Mouse (Mus musculus): Measurements from ENCODE around the gene Rnf185. TPM values are rescaled to one million over a fixed set of nuclear protein-coding genes. Genes with fewer than 3 reads are reported as not detected.

The Rnf185 gene
- total RNA-seq, 4 experiments from 2014 or later = 28.9 to 31.4 (median 30.0) TPM

DNA sequence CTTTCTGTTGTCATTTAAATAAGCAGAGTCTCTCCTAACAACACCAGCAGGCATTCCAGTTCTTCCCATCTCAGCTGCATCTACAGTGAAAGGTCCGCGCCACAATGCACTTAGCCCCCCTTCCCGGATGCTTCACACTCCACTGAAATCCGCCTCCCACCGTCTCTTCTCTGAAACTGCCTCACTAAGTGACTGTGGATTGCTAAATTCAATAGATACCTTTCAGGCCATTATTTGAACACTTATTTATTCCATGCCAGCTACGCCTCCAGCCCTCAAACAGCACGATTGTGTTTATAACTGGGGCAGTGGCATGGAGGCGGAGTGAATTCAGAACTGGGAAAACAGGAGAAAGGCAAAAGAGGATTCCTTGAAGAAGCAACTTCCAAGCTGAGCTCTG is 55.6 kb downstream of the Rnf185 start:
- DNase-seq (ENCODE audit: low spot score in 2 of 2) = peak in 1 of 2 experiments; percentile 41

DNA sequence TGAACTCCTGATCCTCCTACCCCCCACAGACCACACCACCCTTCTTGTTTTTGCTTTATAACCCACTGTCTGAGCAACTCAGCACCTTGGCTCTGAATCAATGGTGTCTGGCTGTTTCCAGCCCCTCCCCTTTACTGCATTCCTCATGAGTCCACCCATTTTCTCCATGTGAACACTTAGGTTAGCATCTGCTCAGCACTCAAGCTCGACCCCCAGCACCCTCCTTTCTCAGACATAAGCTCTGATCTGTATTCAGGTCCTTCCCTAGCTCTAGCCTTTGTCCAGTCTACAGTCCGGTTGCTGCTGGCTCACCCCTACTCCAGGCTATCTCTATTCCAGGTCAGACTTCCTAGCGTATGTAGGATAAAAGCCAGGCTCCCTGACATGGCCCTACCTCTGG is 56.1 kb downstream of the Rnf185 start:
- no peak for DNase-seq (ENCODE audit: low spot score in 2 of 2)

DNA sequence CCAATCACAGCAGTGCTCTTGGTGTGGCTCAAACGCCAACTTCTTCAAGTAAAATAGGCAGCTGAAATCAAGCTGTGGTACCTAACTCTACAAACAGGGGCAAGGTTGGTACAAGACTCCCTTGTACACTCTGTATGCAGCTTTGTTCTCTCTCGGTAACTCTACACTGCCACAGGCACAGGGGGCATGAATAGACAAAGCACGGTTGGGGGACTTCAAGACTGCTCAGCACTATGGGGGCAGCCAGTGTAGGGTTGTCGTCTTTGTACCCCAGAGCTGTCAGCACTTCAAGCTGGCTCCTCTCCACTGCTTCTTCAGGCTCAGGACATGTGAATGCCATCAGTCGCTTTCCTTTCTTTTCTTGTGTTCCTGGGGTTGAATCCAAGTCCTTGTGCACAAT is 57.6 kb downstream of the Rnf185 start:
- DNase-seq (ENCODE audit: low spot score in 2 of 2) = no peak

DNA sequence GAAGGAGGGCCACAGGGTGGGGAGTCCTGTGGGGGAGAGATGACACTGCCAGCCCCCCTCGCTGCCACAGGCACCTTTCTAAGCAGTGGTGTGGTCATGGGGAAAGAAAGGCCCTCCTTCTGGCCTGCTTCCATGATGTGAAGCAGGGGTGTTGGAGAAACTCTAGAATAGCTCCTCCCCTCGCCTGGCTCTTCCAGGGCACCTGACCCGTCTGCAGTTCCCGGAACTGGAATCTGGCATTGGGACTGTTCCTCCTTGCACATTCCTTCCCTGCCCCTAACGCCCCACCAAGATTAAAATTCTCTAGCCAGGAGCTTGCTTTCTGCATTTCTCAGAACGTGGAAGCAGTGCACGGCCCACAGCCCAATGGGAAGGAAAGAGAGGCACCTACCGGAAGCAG is 59.6 kb downstream of the Rnf185 start:
- no peak for DNase-seq (ENCODE audit: low spot score in 2 of 2)

DNA sequence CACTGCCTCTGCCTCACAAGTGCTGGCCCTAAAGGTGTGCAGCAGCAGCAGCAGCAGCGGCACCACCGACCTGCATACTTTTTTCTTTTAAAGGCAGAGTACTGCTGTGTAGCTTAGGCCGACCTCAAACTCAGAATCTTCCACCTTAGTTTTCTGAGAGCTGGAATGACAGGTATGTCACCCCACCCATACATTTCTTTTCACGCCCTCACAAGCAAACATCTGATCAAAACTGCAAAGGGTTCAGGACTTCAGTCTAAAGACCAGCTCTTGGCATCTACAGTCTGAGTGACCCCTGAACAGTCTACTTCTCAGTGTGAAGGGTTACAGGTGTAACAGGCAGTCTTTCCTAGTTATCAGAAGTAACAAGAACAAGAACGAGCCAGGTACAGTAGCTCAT is 61.4 kb downstream of the Rnf185 start:
- no peak for DNase-seq (ENCODE audit: low spot score in 2 of 2)

DNA sequence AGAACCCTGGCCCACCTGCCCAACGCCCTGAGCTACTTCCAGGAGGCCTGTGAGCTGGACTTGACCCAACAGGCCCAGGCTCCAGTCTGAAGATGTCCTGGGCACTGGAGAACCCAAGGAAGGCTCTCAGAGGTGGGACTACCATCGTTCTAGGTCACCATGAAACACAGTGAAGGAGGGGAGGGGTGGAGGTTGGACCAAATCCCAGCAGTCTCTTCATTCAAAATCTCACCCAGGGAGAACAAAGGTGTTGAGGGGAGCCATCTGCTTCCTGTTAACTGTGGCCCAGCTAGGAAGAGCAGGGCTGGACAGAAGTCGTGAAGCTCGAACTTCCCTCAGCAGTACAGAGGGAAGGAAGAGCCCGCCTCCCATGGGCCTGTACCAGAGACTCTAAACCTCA is 62.2 kb downstream of the Rnf185 start:
- DNase-seq (ENCODE audit: low spot score in 2 of 2) = no peak

DNA sequence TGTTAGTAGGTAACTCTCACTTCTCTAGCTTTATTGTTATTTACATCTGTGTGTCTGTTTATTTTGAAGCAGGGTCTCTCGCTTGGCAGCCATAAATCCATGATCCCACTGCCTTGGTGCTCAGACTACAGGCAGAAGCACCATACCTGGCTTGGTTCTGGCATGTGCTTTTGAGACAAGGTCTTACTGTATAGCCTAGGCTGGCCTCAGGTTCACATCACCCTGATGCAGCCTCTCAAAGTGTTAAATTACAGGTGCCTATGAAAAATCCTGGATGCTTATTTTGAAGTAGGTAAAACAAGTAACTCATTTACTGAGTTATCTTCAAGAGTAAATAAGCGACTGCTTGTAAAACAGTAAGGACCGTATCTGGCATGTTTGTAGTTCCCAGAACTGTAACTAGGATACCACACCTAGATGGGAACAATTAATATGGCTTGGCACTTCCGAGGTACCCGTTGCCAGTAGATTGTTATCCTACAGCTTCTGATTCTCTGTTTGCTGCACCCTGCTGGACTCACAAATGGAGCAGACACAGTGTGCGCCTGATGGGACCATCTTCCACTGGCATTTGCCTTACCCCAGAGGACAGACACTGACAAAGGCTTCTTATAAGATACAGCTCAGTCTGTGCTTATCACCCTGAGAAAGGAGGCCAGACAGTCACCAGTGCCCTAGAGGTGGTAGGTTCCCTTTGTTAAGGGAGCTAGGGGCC is 64.5 kb downstream of the Rnf185 start:
- DNase-seq (ENCODE audit: low spot score in 2 of 2) = no peak

DNA sequence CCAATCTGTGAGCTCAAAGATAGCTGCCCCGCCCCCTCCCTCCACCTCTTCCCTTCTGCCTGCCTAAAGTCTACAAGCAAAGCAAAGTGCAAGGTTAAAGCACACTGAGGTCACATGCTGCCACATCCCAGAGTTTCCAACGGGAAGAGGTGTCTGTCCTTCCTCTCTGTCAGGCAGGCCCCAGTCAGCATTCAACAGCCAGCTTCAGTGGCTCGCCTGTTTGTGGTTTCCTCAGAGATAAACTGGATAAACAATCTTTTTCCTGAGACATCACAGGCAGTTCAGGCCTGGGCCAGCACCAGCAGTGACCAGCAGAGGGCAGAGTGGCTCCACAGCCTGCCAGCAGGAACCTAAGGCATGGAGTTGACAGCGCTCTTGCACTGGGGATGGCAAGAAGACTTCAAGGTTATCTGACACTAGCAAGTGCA is 65.2 kb downstream of the Rnf185 start:
- peak; percentile 68 to 85 for DNase-seq (ENCODE audit: low spot score in 2 of 2)

DNA sequence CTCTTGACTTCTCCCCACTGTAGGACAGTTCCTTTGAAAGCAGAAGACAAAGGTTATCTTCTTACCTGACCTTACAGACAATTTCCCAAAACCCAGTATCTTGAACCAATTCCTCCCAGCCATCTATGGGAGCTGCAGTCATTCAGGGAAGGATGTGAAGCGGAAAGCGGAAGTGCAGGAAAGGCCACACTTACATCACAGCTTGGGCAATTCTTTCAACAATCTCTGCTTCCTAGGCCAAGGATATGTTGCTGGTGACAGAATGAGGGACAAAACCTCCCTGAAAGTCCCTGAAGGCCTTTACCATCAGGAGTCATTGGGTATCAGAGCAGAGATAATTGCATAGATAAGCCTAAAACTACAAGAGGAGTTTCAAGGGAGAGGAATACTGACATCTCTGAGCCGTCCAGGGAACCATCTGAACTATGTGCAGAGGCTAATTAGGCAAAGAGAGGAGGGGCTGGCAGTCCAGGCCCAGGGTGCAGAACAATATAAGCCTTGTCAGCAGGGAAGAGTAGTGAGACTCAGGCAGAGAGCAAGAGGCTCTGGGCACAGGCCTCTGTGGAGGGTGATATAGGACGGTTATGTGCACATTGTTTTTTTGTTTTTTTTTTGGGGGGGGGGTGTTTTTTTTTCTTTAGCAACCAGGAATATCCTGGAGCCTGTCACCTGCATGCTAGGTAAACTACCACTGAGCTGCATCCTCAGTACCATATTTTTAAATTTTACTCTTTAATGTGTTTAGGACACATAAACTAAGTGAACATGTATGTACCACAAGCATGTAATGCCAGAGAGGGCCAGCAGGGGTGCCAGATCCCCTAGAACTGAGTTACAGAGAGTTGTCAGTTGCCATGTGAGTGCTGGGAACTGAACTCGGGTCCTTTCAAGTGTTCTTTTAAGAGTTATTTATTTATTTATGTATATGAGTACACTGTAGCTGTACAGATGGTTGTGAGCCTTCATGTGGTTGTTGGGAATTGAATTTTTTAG is 69.3 kb downstream of the Rnf185 start:
- DNase-seq (ENCODE audit: low spot score in 2 of 2) = no peak

DNA sequence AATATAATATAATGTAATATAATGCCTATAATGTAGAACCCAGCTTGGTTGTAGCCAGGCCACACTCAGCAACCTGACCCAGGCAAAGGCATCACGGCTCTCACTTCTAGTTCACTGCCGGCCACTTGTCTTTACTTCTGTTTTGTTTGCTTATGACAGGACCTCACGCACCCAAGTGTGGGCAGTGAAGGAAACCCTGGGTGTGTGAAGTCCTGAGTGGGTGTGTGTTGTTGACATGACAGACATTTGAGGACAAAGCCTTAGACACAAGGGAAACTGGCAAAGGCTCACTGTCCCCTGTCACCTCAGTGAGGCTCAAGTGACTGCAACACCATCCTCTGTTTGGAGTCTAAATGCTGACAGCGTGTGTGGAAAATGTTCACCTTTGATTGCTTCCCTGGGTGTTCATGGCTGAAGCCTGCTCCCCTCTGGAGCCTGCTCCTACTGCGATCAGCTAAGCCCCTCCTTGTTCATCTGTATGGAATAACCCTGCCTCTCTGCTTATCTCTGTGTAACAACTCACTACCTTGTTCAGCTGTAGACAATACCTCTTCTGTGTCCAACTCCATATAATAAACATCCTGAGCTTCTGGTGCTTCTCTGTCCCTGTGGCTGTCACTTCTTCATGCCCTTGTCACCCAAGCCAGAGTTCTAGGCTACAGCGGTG is 70.9 kb downstream of the Rnf185 start:
- DNase-seq (ENCODE audit: low spot score in 2 of 2) = no peak

DNA sequence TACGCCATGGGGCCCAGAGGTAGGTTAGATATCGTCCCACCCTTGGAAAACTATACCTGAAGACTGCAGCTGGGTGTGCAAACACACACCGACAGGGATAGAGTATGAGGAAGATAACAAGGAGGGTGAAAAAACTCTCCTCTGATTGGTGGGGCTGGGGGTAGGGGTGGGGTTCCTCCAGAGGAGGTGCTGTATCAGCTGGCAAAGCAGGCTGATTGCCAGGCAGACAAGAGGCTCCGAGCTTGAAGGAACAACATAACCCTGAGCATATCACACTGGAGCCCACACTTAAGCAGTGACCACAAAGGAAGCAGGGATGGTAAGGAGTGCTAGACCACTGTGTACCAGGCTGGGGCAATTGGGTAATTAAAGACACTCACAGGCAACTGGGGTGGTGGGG is 72.7 kb downstream of the Rnf185 start:
- no peak for DNase-seq (ENCODE audit: low spot score in 2 of 2)

DNA sequence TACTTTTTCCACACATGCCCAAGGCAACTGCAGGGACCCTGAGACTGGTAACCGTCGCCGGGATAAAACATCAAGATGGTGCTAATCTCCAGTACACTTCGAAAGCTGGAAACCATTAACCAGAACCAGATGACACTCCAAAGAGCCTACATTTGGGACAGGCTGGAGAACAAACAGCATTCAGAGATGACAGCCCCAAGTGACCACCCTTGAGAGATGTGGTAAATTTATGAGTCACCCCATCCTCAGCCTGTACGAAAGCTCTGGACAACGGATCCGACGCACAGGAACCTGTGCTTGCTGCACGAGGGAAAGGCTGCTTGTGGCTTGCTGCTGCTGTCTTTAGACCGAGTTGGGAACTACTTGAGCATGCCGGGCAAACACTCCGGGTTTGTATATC is 77.4 kb downstream of the Rnf185 start:
- no peak for DNase-seq (ENCODE audit: low spot score in 2 of 2)

DNA sequence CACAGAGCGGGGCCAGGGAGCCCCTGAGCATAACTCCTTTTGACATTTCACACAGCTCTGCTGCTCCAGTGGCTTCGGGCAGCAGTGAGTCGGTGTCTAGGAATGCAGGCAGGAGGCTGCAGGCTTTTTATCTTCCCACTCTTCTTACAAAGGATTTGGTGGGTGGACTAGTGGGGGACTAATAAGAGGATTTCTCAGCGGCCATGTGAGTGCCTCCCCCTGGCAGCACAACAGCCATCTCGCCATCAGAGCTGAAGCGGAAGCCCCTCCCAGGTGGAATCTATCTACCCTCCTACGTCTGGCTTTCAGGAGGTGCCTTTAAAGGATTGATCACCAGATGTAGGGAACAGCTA is 77.9 kb downstream of the Rnf185 start:
- no peak for DNase-seq (ENCODE audit: low spot score in 2 of 2)

DNA sequence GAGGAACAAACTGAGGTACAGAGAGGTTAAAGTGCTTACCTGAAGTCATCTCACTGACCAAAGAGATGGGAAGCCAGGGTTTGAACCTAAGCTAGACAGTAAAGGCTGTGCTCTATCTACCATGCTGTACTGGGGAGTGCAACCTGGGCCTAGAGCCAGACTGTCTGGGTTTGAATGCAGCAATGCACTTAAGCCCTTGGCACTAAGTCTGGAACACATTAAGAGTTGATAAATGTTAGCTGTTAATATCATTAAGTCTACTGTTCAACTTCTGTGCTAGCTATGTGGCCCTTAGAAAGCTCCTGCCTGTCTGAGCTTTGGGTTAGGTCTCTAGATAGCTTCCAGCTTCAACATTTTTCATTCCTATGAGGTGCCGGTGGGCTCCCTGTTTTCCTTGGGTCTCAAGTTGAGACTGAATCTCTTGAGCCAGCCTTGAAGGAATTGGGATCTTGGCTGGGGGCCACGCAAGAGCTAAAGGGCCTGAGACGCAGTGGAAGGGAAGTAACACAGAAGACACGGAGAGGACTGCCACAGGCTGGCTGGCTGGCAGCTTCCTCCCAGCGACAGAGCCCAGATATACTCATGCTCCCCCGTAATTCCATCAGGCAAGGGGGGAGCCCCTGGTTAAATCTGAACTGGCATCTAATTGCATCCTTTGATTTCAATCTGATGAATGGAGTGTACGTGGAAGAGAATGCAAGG is 78.4 kb downstream of the Rnf185 start:
- DNase-seq (ENCODE audit: low spot score in 2 of 2) = no peak

DNA sequence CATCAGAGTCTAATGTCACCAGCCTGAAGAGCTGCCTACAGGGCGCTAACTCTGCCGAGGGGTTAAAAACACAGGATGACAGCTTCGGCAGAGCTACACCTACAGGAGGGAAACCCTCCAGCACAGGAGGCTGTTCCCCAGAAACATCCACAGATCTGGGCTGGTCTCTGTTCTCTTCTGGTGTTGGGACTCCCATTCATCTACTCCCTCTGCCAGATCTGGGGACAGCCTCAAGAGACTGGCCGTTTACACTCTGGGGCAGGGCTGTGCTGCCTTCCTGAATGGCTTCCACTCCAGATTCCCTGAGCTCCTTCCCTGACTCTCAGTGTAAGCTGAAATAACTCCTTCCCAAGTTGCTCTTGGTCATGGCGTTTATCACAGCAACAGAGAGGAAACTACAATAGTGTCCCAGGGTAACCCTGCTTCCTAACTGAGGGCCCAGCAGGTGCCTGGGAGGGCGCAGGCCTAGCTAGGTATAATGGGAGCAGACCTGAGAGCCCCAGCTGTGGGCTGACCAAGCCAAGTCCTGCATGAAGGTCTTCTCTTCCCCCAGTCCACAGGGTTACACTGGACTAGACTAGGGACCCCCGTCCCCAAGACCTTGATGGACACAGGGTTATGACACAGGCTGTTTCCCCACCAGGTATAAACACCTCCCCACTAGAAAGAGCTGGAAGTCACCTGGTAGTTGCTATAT is 80.4 kb downstream of the Rnf185 start:
- no peak for DNase-seq (ENCODE audit: low spot score in 2 of 2)

DNA sequence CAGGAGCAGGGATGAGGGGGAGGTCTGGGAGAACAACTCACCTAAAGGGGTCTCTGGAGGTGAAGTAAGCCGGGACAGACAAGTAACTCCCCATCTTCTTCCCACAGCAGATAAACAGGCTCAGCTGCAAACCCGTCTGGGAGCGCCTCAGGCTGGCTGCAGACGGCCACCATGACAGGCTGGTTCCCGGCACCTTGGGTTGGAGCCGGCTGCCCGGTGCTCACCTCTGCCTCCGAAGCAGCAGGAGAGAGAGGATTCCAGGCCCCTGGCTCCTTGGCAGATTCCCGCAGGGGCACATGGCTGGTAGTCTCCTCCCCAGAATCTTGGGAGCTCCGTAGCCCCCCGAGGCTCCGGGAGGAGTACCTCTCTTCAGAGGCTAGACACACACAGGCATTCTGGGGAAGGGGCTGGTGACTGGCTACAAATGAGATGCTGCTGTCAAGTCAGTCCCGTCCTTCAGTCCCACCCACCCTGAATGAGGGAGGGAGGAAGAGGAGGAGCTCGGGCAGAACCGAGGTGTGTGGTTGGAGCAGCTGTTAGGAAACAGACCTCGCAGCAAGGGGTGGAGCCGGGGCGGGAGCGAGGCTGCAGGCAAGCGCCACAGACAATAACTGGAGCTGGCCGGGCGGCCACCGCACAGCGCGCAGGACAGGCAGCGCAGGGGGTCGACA is 81.1 kb downstream of the Rnf185 start:
- DNase-seq (ENCODE audit: low spot score in 2 of 2) = peak; percentile 66 to 87

DNA sequence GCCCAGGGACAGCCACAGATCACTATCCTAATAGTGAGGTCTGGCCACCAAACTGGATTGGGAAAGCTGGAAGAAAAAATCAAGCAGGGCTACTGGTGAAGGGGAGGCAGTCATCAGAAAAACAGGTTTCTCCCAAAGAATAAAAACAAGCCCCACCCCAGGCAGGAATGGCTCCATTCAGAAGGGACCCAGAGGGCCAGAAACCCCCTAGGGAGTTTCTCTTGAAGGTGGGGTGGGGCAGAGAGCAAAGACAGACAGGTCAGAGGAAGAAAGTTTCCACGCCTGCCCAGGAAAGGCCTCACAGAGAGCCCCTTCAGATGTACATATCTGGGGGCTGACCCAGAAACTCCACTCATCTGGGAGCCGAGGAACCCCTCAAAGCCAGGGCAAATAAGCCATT is 82.0 kb downstream of the Rnf185 start:
- DNase-seq (ENCODE audit: low spot score in 2 of 2) = no peak

DNA sequence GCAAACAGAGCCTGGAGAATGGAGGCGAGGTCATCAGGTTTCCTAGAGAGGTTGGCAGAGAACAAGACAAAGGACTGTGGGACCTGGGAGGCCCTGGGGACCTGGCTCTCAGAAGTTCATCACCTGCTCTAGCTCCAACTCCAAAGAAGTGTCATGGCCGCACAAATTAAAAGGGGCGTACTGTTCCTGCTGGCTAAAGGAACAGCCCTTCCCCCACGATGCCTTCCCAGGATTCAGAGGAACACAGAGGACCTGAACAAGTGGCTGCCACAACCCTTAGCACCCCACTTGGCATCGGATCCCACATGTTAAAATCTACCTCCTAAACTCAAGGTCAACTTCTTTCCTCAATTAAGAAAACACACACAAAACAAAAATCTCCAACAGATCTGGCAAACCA is 82.7 kb downstream of the Rnf185 start:
- no peak for DNase-seq (ENCODE audit: low spot score in 2 of 2)

DNA sequence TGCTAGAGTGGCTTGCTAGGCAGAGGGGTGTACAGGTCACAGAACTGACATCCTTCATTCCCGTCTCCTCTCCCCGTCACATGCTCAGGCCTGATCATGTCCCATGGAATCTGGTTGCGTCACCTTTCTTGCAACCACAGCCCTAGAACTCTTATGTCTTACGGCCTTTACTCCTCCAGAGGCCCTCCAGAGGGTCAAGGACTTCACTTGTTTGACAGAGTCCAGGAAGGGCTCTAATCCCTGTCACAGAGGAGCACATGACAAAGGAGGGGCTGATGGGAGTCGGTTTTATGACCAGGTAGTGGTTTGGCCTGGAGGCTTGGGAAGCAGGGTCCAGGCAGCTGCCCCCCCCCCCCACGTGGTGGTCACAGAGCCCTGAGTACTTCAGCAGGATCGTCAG is 83.2 kb downstream of the Rnf185 start:
- DNase-seq (ENCODE audit: low spot score in 2 of 2) = no peak

DNA sequence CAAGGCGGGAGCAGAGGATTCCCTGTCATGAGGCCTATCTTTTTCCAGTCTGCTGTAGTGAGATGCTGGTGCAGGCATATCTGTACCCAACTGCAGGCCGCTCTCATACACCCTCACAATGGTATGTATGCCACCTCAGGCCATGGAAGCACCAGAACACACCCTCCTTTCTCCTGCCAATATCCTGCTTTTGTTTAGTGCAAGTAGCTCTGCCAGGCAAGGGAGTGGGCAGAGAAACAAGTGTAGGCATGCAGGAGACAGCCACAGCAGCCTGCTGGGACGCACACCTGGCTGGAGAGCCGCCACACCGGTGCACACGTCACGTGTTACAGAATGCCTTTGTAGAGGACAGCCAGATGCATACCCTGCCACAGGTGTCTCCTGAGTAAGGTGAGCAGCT is 85.8 kb downstream of the Rnf185 start:
- DNase-seq (ENCODE audit: low spot score in 2 of 2) = no peak
